Mouse (Mus musculus): Measurements from ENCODE around the gene Herc6. TPM values are rescaled to one million over a fixed set of nuclear protein-coding genes. Genes with fewer than 3 reads are reported as not detected.

Gene Herc6
- polyA plus RNA-seq, 1 experiment from 2014 or later = 1.4 TPM

- DNase-seq (ENCODE audit: low spot score) = peak; percentile 53
Measured at GRCm38 (mm10) chr6:57534611-57535286, 46.1 kb upstream of the Herc6 start.

GRCm38 (mm10) chr6:57535386-57535936, 45.3 kb upstream of the Herc6 start, which contains the start of gene Ppm1k:
TSS of gene Ppm1k (minus strand) at chr6:57535468.
- under 1% methylated on average over 24 of the region's 24 CpGs for WGBS
- Histone ChIP-seq H3K36me3 (ENCODE audit: control insufficient read depth, insufficient read depth, low read length) (no peaks in the 10 kb centered on the region), H3K9me3 (ENCODE audit: control insufficient read depth, low read length) (no peaks in the 10 kb centered on the region), H3K27me3 (ENCODE audit: control insufficient read depth, insufficient read depth, low read length) (no peaks in the 10 kb centered on the region), H3K9ac (ENCODE audit: low read length) (peak within 1 kb of the TSS; percentile 68), H3K4me2 (replicated peaks; ENCODE audit: low read depth) (peak within 1 kb of the TSS; percentile 90), H3K27ac (replicated peaks) (peak within 1 kb of the TSS; percentile 91), H3K4me3 (ENCODE audit: low read depth, low read length) (peak within 1 kb of the TSS; percentile 71), H3K4me1 (replicated peaks; ENCODE audit: control insufficient read depth, insufficient read depth) (no peaks in the 10 kb centered on the region)
- ATAC-seq (ENCODE audit: low FRiP score, low TSS enrichment) = peak; percentile 100
- peak; percentile 98 for DNase-seq (ENCODE audit: low spot score)
- TF ChIP-seq CTCF (IDR thresholded peaks at IDR 0.05; ENCODE audit: low read depth) (no peak), EP300 (optimal IDR thresholded peaks at IDR 0.05) (no peak)

More at GRCm38 (mm10) chr6:57534611-57535286, 46.1 kb upstream of the Herc6 start:
- under 1% methylated on average over 31 of the region's 31 CpGs for WGBS
- Histone ChIP-seq H3K9ac (ENCODE audit: low read length) (peak overlapping the region; percentile 68), H3K4me2 (replicated peaks; ENCODE audit: low read depth) (peak overlapping the region; percentile 90), H3K27me3 (ENCODE audit: control insufficient read depth, insufficient read depth, low read length) (no peaks in the 10 kb centered on the region), H3K4me1 (replicated peaks; ENCODE audit: control insufficient read depth, insufficient read depth) (no peaks in the 10 kb centered on the region), H3K9me3 (ENCODE audit: control insufficient read depth, low read length) (no peaks in the 10 kb centered on the region), H3K27ac (replicated peaks) (peak overlapping the region; percentile 91), H3K36me3 (ENCODE audit: control insufficient read depth, insufficient read depth, low read length) (no peaks in the 10 kb centered on the region), H3K4me3 (ENCODE audit: low read depth, low read length) (peak overlapping the region; percentile 71)
- peak; percentile 6; the same call in 1 of the 2 replicates for ATAC-seq (ENCODE audit: low FRiP score, low TSS enrichment)
- TF ChIP-seq EP300 (optimal IDR thresholded peaks at IDR 0.05) = no peak
- TF ChIP-seq CTCF (IDR thresholded peaks at IDR 0.05; ENCODE audit: low read depth) = no peak

GRCm38 (mm10) chr6:57535971-57536669, 44.7 kb upstream of the Herc6 start:
- DNase-seq (ENCODE audit: low spot score) = no peak

GRCm38 (mm10) chr6:57537887-57538286, 42.9 kb upstream of the Herc6 start:
- ATAC-seq (ENCODE audit: low FRiP score, low TSS enrichment) (no peak), DNase-seq (ENCODE audit: low spot score) (no peak)
- no peaks in the 10 kb centered on the region for H3K9me3 ChIP-seq (ENCODE audit: control insufficient read depth, low read length)
- H3K4me3 ChIP-seq (ENCODE audit: low read depth, low read length) = no peak overlapping the region
- H3K4me2 ChIP-seq (replicated peaks; ENCODE audit: low read depth) = no peak overlapping the region
- no peaks in the 10 kb centered on the region for H3K4me1 ChIP-seq (replicated peaks; ENCODE audit: control insufficient read depth, insufficient read depth)
- H3K9ac ChIP-seq (ENCODE audit: low read length) = no peak overlapping the region
- no peaks in the 10 kb centered on the region for H3K36me3 ChIP-seq (ENCODE audit: control insufficient read depth, insufficient read depth, low read length)
- WGBS = 84% methylated on average over 5 of the region's 5 CpGs
- no peaks in the 10 kb centered on the region for H3K27me3 ChIP-seq (ENCODE audit: control insufficient read depth, insufficient read depth, low read length)
- TF ChIP-seq CTCF (IDR thresholded peaks at IDR 0.05; ENCODE audit: low read depth) = no peak
- no peak for TF ChIP-seq EP300 (optimal IDR thresholded peaks at IDR 0.05)
- no peak overlapping the region for H3K27ac ChIP-seq (replicated peaks)

More at GRCm38 (mm10) chr6:57535971-57536669, 44.7 kb upstream of the Herc6 start:
- no peaks in the 10 kb centered on the region for H3K9me3 ChIP-seq (ENCODE audit: control insufficient read depth, low read length)
- no peaks in the 10 kb centered on the region for H3K4me1 ChIP-seq (replicated peaks; ENCODE audit: control insufficient read depth, insufficient read depth)
- peak overlapping the region; percentile 87 for H3K27ac ChIP-seq (replicated peaks)
- H3K36me3 ChIP-seq (ENCODE audit: control insufficient read depth, insufficient read depth, low read length) = no peaks in the 10 kb centered on the region
- WGBS = 25% methylated on average over 14 of the region's 14 CpGs
- H3K4me3 ChIP-seq (ENCODE audit: low read depth, low read length) = peak overlapping the region; percentile 71
- TF ChIP-seq CTCF (IDR thresholded peaks at IDR 0.05; ENCODE audit: low read depth) (no peak), EP300 (optimal IDR thresholded peaks at IDR 0.05) (no peak)
- peak overlapping the region; percentile 61 for H3K9ac ChIP-seq (ENCODE audit: low read length)
- no peak for ATAC-seq (ENCODE audit: low FRiP score, low TSS enrichment)
- H3K27me3 ChIP-seq (ENCODE audit: control insufficient read depth, insufficient read depth, low read length) = no peaks in the 10 kb centered on the region
- peak overlapping the region; percentile 67 for H3K4me2 ChIP-seq (replicated peaks; ENCODE audit: low read depth)

GRCm38 (mm10) chr6:57540950-57541498, 39.8 kb upstream of the Herc6 start:
- TF ChIP-seq EP300 (optimal IDR thresholded peaks at IDR 0.05) (no peak), CTCF (IDR thresholded peaks at IDR 0.05; ENCODE audit: low read depth) (no peak)
- ATAC-seq (ENCODE audit: low FRiP score, low TSS enrichment) = peak; percentile 77
- no peak overlapping the region for H3K4me3 ChIP-seq (ENCODE audit: low read depth, low read length)
- no peaks in the 10 kb centered on the region for H3K27me3 ChIP-seq (ENCODE audit: control insufficient read depth, insufficient read depth, low read length)
- H3K9me3 ChIP-seq (ENCODE audit: control insufficient read depth, low read length) = no peaks in the 10 kb centered on the region
- no peaks in the 10 kb centered on the region for H3K36me3 ChIP-seq (ENCODE audit: control insufficient read depth, insufficient read depth, low read length)
- WGBS = 62% methylated on average over 5 of the region's 5 CpGs
- no peak overlapping the region for H3K9ac ChIP-seq (ENCODE audit: low read length)
- H3K4me2 ChIP-seq (replicated peaks; ENCODE audit: low read depth) = no peak overlapping the region
- no peak overlapping the region for H3K27ac ChIP-seq (replicated peaks)
- H3K4me1 ChIP-seq (replicated peaks; ENCODE audit: control insufficient read depth, insufficient read depth) = no peaks in the 10 kb centered on the region
- no peak for DNase-seq (ENCODE audit: low spot score)
